Mouse (Mus musculus) mature B cell (primary cell): Measurements from ENCODE around the gene Csf3.

Experiments
- in situ Hi-C: fragments of 300-500 bp; cut with MboI; formaldehyde crosslinking; loops from 2 replicates; pipeline ENCODE4 v1.14.3; 2019

The Csf3 gene

GRCm38 (mm10) chr11:98747804-98748505 is 46.9 kb downstream of the Csf3 start:
- in situ Hi-C loops, result no loop called here

DNA sequence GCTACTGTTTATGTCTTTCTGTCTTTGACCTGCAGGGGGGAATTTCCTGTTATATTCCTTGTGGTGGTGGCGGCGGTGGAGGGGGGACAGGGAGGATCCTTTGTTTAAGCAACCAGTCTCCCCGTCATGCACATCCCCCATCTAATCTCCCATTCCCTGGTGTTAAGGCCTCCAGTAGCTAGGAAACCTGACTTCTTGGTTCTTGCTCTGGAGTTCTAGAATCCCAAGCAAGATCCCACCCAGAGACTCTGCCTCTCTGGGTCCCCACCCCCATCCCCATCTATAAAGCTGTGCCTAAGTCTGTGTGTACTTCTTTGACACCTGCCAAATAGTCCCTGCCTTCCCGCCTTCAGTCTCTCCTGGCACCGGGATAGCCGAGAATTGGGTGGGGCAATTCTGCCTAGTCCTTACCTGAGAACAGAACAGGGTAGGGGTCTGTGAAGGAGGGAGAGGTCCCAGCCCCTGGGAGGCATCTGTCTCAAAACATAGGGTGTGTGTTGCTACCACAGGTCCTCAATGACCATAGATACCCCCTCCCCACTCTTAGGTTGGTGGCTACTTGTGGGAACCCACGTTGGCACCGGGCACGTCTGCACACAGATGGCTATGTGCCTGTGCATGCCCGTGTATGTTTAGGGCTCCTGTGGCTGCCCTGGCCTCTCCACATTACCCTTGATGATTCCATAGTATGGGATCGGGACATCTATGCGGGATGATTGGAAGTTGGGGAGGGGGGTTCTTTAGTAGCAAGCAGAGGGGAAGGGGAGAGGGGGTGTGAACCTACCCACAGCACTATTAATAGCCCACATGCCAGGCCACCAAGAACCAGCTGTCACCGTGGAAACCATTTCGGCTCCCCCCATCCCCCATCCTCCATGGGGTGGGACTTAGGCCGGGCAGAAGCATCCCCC is 47.7 kb downstream of the Csf3 start:
- in situ Hi-C loops, result no loop called here

DNA sequence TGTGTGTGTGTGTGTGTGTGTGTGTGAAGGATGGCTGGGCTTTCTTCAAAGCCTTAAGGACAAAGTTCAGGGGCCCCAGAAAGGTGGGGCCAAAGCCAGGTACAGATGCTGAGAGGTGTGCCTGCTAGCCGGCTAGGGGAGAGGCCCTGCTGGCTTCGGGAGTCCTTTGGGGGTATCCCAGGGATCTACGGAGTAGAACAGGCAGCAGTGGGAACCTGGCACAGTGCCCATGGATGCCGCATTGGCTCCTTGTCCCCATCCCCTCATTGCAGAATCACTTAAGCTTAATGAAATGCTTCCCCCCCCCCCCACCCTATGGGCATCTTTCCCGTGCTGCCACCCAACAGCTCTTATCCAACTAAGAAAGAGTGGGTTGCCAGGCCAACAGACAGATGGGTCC is 48.7 kb downstream of the Csf3 start:
- in situ Hi-C loops, result no loop called here

- in situ Hi-C loops, result no loop called here
Observed at GRCm38 (mm10) chr11:98750351-98751201, 49.5 kb downstream of the Csf3 start.

DNA sequence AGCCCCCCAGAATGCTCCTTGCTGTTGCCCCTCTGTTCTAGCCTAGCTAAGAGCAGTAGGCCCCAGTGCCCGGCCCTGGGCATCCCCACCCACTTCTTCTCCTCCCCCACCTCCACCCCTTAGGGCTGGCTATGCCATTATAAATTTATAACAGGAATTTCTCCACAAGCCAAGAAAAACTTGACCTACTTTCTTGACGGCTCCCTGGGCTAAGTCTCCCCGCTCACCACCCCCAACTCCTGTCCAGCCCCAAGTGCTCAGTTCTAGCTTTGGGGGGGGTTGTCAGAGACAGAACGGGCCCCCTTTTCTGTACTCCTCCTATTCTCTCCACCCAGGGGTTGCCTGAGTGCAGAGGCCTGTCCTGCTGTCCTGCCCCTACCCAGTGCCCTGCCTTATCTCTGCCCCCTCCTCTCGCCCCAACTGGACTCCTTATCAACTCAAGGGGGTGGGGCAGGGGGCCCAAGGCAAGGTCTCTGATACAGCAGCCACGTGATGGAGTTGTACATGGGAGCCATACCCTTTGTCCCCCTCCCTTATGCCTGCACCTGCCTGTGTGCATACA is 50.2 kb downstream of the Csf3 start:
- in situ Hi-C loops, result no loop called here

DNA sequence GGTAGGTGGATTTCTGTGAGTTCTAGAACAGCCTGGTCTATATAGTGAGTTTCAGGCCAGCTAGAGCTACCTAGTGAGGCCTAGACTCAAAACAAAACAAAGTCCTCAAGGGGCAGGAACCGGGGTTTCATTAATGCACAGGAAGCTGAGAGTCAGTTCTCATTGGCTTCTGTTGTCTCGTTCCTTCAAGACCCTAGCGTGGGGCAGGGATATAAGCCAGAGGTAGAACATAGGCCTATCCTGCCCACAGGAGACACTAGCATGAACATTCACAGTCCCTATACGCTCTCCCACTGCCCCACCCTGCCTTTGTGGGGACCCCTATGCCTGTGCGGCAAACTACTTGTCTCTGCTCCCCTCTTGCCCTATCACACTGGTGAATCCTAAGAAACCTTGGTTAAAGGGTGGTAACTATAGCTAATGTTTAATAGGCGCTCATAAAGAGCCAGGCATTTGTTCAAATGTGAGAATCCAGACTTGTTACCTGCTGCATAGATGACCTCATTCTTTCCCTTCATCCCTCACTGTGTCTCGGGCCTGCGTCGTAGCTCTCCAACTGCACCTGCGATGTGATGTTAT is 51.6 kb downstream of the Csf3 start:
- in situ Hi-C loops, result no loop called here
